Mouse (Mus musculus) liver, embryonic 15.5 days (tissue): Measurements from ENCODE around the gene Grm7. TPM values are rescaled to one million over a fixed set of nuclear protein-coding genes. Genes with fewer than 3 reads are reported as not detected.

Experiments used
- ATAC-seq: fragments of 200-750 bp; cut with Nextera tagmentation; 2 replicates; pipeline ENCODE4 v1.8.0; 2017; ENCODE audit warnings: moderate number of reproducible peaks, mild to moderate bottlenecking, moderate library complexity; ENCODE audit not compliant: insufficient read depth
- H3K27ac ChIP-seq: fragments of 300-500 bp; sonication (generic); replicated peaks from 2 replicates; pipeline ENCODE4 v1.5.1; 2015; ENCODE audit warnings: mild to moderate bottlenecking, inconsistent platforms
- H3K27me3 ChIP-seq: fragments of 300-500 bp; sonication (generic); 2 replicates; pipeline ENCODE4 v1.6.1; 2015; ENCODE audit warnings: mild to moderate bottlenecking, inconsistent platforms
- H3K36me3 ChIP-seq: fragments of 300-500 bp; sonication (generic); replicated peaks from 2 replicates; pipeline ENCODE4 v1.6.1; 2015; ENCODE audit warnings: moderate library complexity, mild to moderate bottlenecking, inconsistent platforms
- H3K4me1 ChIP-seq: fragments of 300-500 bp; sonication (generic); replicated peaks from 2 replicates; pipeline ENCODE4 v1.6.1; 2015; ENCODE audit warnings: inconsistent platforms
- H3K4me2 ChIP-seq: fragments of 300-500 bp; sonication (generic); 2 replicates; pipeline ENCODE4 v1.6.1; 2015; ENCODE audit warnings: moderate library complexity, mild to moderate bottlenecking, inconsistent platforms
- H3K4me3 ChIP-seq: fragments of 300-500 bp; sonication (generic); replicated peaks from 2 replicates; pipeline ENCODE4 v1.5.1; 2015; ENCODE audit warnings: mild to moderate bottlenecking, inconsistent platforms
- H3K9ac ChIP-seq: fragments of 300-500 bp; sonication (generic); 2 replicates; pipeline ENCODE4 v1.6.1; 2015; ENCODE audit warnings: moderate library complexity, mild to moderate bottlenecking, inconsistent platforms
- H3K9me3 ChIP-seq: fragments of 300-500 bp; sonication (generic); replicated peaks from 2 replicates; pipeline ENCODE4 v1.6.1; 2016; ENCODE audit warnings: inconsistent platforms
- WGBS: fragments of 180-500 bp; shearing (Covaris S2); methylation state at CpG from one replicate; pipeline ENCODE4 v1.1.7; 2015; ENCODE audit warnings: mixed read lengths; ENCODE audit not compliant: insufficient replicate concordance; 5-methylcytosine and 5-hydroxymethylcytosine counted together
- polyA plus RNA-seq: library from polyadenylated mRNA; unstranded; fragments of >200 nt; fragmentation: Nextera tagmentation; extraction: Ambion mirVana; gene quantifications from 2 replicates; pipeline ENCODE4 v1.2.1, GENCODE M21; 2015

The Grm7 gene
- polyA plus RNA-seq = not detected in 2 replicates

GRCm38 (mm10) chr6:110645411-110646361 lies at the start of gene Grm7:
Gene Grm7, plus strand, starts transcription at chr6:110645581.
- Histone ChIP-seq H3K36me3 (no peaks in the 10 kb centered on the region), H3K9ac (no peak within 1 kb of the TSS), H3K4me1 (no peaks in the 10 kb centered on the region), H3K27me3 (peaks cover 23% of the 10 kb centered on the region), H3K27ac (no peak within 1 kb of the TSS), H3K4me3 (no peak within 1 kb of the TSS), H3K4me2 (no peak within 1 kb of the TSS), H3K9me3 (no peaks in the 10 kb centered on the region)
- 3% methylated on average over 63 of the region's 65 CpGs for WGBS
- ATAC-seq = no peak

- Histone ChIP-seq H3K4me3 (no peak overlapping the region), H3K4me1 (no peaks in the 10 kb centered on the region), H3K9ac (no peak overlapping the region), H3K9me3 (no peaks in the 10 kb centered on the region), H3K4me2 (no peak overlapping the region), H3K36me3 (no peaks in the 10 kb centered on the region), H3K27ac (no peak overlapping the region), H3K27me3 (peaks cover 23% of the 10 kb centered on the region)
- ATAC-seq = no peak
- WGBS = 7% methylated on average over 7 of the region's 7 CpGs
Measured at GRCm38 (mm10) chr6:110645041-110645410, 355 bp upstream of the Grm7 start.

GRCm38 (mm10) chr6:110646901-110647300 lies 1.5 kb downstream of the Grm7 start:
- 2% methylated on average over 12 of the region's 12 CpGs for WGBS
- no peaks in the 10 kb centered on the region for H3K36me3 ChIP-seq
- no peak overlapping the region for H3K9ac ChIP-seq
- no peak overlapping the region for H3K27ac ChIP-seq
- H3K27me3 ChIP-seq = peaks cover 23% of the 10 kb centered on the region
- no peaks in the 10 kb centered on the region for H3K9me3 ChIP-seq
- no peak overlapping the region for H3K4me2 ChIP-seq
- H3K4me3 ChIP-seq = no peak overlapping the region
- no peaks in the 10 kb centered on the region for H3K4me1 ChIP-seq
- ATAC-seq = no peak

GRCm38 (mm10) chr6:110649227-110649626 lies 3.8 kb downstream of the Grm7 start:
- H3K9me3 ChIP-seq = no peaks in the 10 kb centered on the region
- no peaks in the 10 kb centered on the region for H3K4me1 ChIP-seq
- no peak for ATAC-seq
- H3K27ac ChIP-seq = no peak overlapping the region
- no peak overlapping the region for H3K4me3 ChIP-seq
- WGBS = 69% methylated on average over 1 of the region's 1 CpGs
- no peak overlapping the region for H3K9ac ChIP-seq
- H3K27me3 ChIP-seq = peaks cover 23% of the 10 kb centered on the region
- no peaks in the 10 kb centered on the region for H3K36me3 ChIP-seq
- no peak overlapping the region for H3K4me2 ChIP-seq

- Histone ChIP-seq H3K4me3 (no peak overlapping the region), H3K9ac (no peak overlapping the region), H3K9me3 (no peaks in the 10 kb centered on the region), H3K27ac (no peak overlapping the region), H3K27me3 (no peaks in the 10 kb centered on the region), H3K4me2 (no peak overlapping the region), H3K36me3 (no peaks in the 10 kb centered on the region), H3K4me1 (no peaks in the 10 kb centered on the region)
- ATAC-seq = no peak
- 65% methylated on average over 5 of the region's 5 CpGs for WGBS
Measured at GRCm38 (mm10) chr6:110653361-110654001, 8.1 kb downstream of the Grm7 start.

- no peak for ATAC-seq
- no peak overlapping the region for H3K4me3 ChIP-seq
- no peak overlapping the region for H3K9ac ChIP-seq
- no peaks in the 10 kb centered on the region for H3K9me3 ChIP-seq
- H3K27ac ChIP-seq = no peak overlapping the region
- 64% methylated on average over 1 of the region's 1 CpGs for WGBS
- no peak overlapping the region for H3K4me2 ChIP-seq
- H3K4me1 ChIP-seq = no peaks in the 10 kb centered on the region
- no peaks in the 10 kb centered on the region for H3K36me3 ChIP-seq
- H3K27me3 ChIP-seq = no peaks in the 10 kb centered on the region
Measured at GRCm38 (mm10) chr6:110664436-110664835, 19.1 kb downstream of the Grm7 start.

- no peak overlapping the region for H3K4me3 ChIP-seq
- WGBS = 43% methylated on average over 5 of the region's 5 CpGs
- no peak overlapping the region for H3K4me2 ChIP-seq
- H3K27ac ChIP-seq = no peak overlapping the region
- H3K9me3 ChIP-seq = no peaks in the 10 kb centered on the region
- H3K4me1 ChIP-seq = no peaks in the 10 kb centered on the region
- ATAC-seq = no peak
- no peaks in the 10 kb centered on the region for H3K27me3 ChIP-seq
- H3K9ac ChIP-seq = no peak overlapping the region
- H3K36me3 ChIP-seq = no peaks in the 10 kb centered on the region
Measured at GRCm38 (mm10) chr6:110668447-110668846, 23.1 kb downstream of the Grm7 start.

- Histone ChIP-seq H3K9ac (no peak overlapping the region), H3K36me3 (no peaks in the 10 kb centered on the region), H3K9me3 (no peaks in the 10 kb centered on the region), H3K4me2 (no peak overlapping the region), H3K27ac (no peak overlapping the region), H3K27me3 (no peaks in the 10 kb centered on the region), H3K4me3 (no peak overlapping the region), H3K4me1 (no peaks in the 10 kb centered on the region)
- WGBS = 67% methylated on average over 1 of the region's 1 CpGs
- no peak for ATAC-seq
Measured at GRCm38 (mm10) chr6:110690954-110691353, 45.6 kb downstream of the Grm7 start.

- Histone ChIP-seq H3K27ac (no peak overlapping the region), H3K4me1 (no peaks in the 10 kb centered on the region), H3K9ac (no peak overlapping the region), H3K4me3 (no peak overlapping the region), H3K36me3 (no peaks in the 10 kb centered on the region), H3K27me3 (no peaks in the 10 kb centered on the region), H3K9me3 (no peaks in the 10 kb centered on the region), H3K4me2 (no peak overlapping the region)
- ATAC-seq = no peak
- 56% methylated on average over 5 of the region's 5 CpGs for WGBS
Measured at GRCm38 (mm10) chr6:110709763-110710162, 64.4 kb downstream of the Grm7 start.

- Histone ChIP-seq H3K36me3 (no peaks in the 10 kb centered on the region), H3K9ac (no peak overlapping the region), H3K4me1 (no peaks in the 10 kb centered on the region), H3K4me3 (no peak overlapping the region), H3K27me3 (no peaks in the 10 kb centered on the region), H3K27ac (no peak overlapping the region), H3K9me3 (no peaks in the 10 kb centered on the region), H3K4me2 (no peak overlapping the region)
- ATAC-seq = no peak
- WGBS = 60% methylated on average over 3 of the region's 3 CpGs
Measured at GRCm38 (mm10) chr6:110714943-110715342, 69.6 kb downstream of the Grm7 start.

GRCm38 (mm10) chr6:110723371-110723770 lies 78.0 kb downstream of the Grm7 start:
- Histone ChIP-seq H3K4me1 (no peaks in the 10 kb centered on the region), H3K9ac (no peak overlapping the region), H3K27ac (no peak overlapping the region), H3K9me3 (no peaks in the 10 kb centered on the region), H3K4me2 (no peak overlapping the region), H3K27me3 (no peaks in the 10 kb centered on the region), H3K36me3 (no peaks in the 10 kb centered on the region), H3K4me3 (no peak overlapping the region)
- ATAC-seq = no peak
- 58% methylated on average over 4 of the region's 4 CpGs for WGBS
